Mouse (Mus musculus) midbrain, embryonic 11.5 days (tissue): Measurements from ENCODE around the gene Slc1a5. TPM values are rescaled to one million over a fixed set of nuclear protein-coding genes. Genes with fewer than 3 reads are reported as not detected.

ENCODE experiments used
- ATAC-seq: fragments of 200-750 bp; cut with Nextera tagmentation; 2 replicates; pipeline ENCODE4 v1.8.0; 2017; ENCODE audit warnings: moderate TSS enrichment, moderate library complexity; ENCODE audit not compliant: low FRiP score
- DNase-seq: peaks from one replicate; pipeline ENCODE4 v3.0.0; 2015; ENCODE audit warnings: low spot score; ENCODE audit errors: missing footprints
- H3K27ac ChIP-seq: fragments of 300-500 bp; sonication (generic); 2 replicates; pipeline ENCODE4 v1.5.1; 2014; ENCODE audit warnings: low read depth, low read length
- H3K27me3 ChIP-seq: fragments of 300-500 bp; sonication (generic); 2 replicates; pipeline ENCODE4 v1.6.1; 2014; ENCODE audit warnings: mild to moderate bottlenecking, low read length, moderate library complexity, mixed read lengths; ENCODE audit not compliant: control insufficient read depth, insufficient read depth
- H3K36me3 ChIP-seq: fragments of 300-500 bp; sonication (generic); 2 replicates; pipeline ENCODE4 v1.6.1; 2014; ENCODE audit warnings: mild to moderate bottlenecking, low read length, moderate library complexity, mixed read lengths; ENCODE audit not compliant: control insufficient read depth, insufficient read depth
- H3K4me1 ChIP-seq: fragments of 300-500 bp; sonication (generic); 2 replicates; pipeline ENCODE4 v1.6.1; 2014; ENCODE audit warnings: low read length; ENCODE audit not compliant: control insufficient read depth, insufficient read depth
- H3K4me2 ChIP-seq: fragments of 300-500 bp; sonication (generic); 2 replicates; pipeline ENCODE4 v1.6.1; 2014; ENCODE audit warnings: mild to moderate bottlenecking, moderate library complexity
- H3K4me3 ChIP-seq: fragments of 300-500 bp; sonication (generic); 2 replicates; pipeline ENCODE4 v1.5.1; 2014; ENCODE audit warnings: low read depth, low read length
- H3K9ac ChIP-seq: fragments of 300-500 bp; sonication (generic); 2 replicates; pipeline ENCODE4 v1.6.1; 2014; ENCODE audit warnings: low read length
- H3K9me3 ChIP-seq: fragments of 300-500 bp; sonication (generic); 2 replicates; pipeline ENCODE4 v1.6.1; 2016; ENCODE audit warnings: low read length; ENCODE audit not compliant: control insufficient read depth
- WGBS: fragments of 180-500 bp; shearing (Covaris S2); extraction: QIAGEN DNeasy Blood & Tissue Kit; methylation state at CpG from one replicate; pipeline ENCODE4 v1.1.7; 2014; 5-methylcytosine and 5-hydroxymethylcytosine counted together
- polyA plus RNA-seq: library from polyadenylated mRNA; unstranded; fragments of >200 nt; fragmentation: Nextera tagmentation; extraction: Ambion mirVana; gene quantifications from 2 replicates; pipeline ENCODE4 v1.2.1, GENCODE M21; 2014

Slc1a5 gene
- polyA plus RNA-seq, result 20.7 and 23.2 TPM in 2 replicates

DNA sequence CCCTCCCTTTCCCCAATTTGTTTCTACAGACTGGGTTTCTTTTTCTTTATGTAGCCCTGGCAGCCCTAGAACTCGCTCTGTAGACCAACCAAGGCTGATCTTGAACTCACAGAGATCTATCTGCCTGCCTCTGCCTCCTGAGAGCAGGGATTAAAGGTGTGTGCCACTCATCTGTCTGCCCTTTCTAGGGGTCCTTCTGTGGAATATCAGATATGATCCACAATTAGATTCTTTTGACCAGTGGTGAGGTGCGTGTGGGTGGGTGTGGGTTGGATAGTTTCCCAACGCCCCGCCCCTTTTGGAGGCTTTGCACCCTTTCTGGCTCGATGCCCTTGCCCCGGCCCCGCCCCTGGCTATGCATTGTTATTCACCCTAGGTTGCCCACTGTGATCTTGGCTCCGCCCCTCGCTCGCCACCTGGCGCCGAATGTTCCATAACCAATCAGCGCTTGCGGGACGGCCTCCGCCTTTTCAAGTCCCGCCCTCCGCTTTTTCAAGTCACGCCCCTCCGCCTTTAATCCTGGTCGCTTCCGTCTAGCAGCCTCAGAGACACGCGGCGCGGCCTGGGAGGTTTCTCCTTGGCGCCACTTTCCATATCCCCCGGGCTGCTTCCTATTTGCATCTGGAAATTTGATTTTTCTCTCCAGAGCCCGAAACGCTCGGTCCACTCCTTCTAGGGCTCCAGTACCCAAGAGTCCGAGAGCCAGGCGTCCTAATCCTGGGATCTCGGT lies at the start of gene Slc1a5:
Gene Slc1a5, plus strand, starts transcription at position 516 of the 730 bp plus-strand sequence.
- peak; percentile 94 for ATAC-seq
- Histone ChIP-seq H3K9me3 (no peaks in the 10 kb centered on the region), H3K27me3 (no peaks in the 10 kb centered on the region; the same call in 1 of the 2 replicates), H3K27ac (no peak within 1 kb of the TSS), H3K36me3 (no peaks in the 10 kb centered on the region), H3K4me1 (peaks cover 27% of the 10 kb centered on the region), H3K4me3 (peak within 1 kb of the TSS; percentile 57), H3K4me2 (peak within 1 kb of the TSS; percentile 98), H3K9ac (peak within 1 kb of the TSS; percentile 66)
- peak; percentile 98 for DNase-seq
- 2% methylated on average over 34 of the region's 34 CpGs for WGBS

DNA sequence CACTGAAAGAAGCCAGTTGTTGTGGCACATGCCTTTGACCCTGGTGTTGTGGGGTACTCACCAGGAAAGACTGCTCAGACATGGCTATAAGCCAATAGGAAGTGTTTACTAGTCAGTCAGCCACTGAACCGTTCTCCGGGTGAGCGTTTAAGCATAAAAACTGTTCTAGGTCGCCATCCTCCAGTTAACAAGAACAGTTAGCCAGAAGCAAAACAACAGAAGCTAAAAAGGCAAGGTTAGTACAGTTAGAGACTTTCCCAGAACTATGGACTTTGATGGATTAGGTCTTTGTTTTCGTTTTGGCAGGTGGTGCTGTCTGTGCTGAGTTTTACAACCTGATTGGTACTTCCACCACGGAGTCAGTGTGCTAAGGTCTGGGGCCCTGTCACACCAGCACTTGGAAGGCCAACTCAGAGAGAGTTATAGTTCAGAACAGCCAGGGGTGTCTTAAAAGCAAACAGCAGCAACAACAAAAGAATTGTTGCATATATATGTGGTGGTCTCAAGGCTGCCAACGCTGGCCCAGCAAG lies 49.2 kb upstream of the Slc1a5 start:
- ATAC-seq (no peak), DNase-seq (no peak)
- Histone ChIP-seq H3K4me2 (no peak overlapping the region), H3K36me3 (no peaks in the 10 kb centered on the region), H3K27ac (no peak overlapping the region), H3K4me1 (no peaks in the 10 kb centered on the region; the same call in 1 of the 2 replicates), H3K27me3 (no peaks in the 10 kb centered on the region), H3K4me3 (no peak overlapping the region), H3K9me3 (no peaks in the 10 kb centered on the region), H3K9ac (no peak overlapping the region)
- 78% methylated on average over 7 of the region's 7 CpGs for WGBS

DNA sequence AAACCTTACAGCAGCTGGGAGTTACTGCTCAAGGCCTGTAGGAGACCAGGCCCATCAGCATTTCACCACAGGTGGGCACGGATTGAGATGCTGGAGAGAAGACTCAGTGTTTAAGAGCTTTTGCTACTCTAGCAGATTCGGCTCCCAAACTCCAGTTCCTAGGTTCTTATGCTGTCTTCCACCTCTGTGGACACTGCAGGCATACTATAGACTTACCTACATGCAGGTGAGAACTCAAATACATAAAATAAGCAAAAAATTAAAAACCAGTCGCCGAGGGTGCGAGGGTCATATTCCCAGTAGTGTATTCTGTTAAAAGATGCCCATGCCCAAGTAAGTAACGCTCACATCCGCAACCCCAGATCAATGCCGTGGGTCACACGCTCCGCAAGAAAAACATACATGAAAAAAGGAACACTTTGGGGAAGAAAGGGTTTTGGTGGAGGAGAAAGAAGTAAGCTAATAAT lies 43.5 kb upstream of the Slc1a5 start:
- H3K27me3 ChIP-seq, result no peaks in the 10 kb centered on the region
- peak overlapping the region; percentile 46; the same call in 1 of the 2 replicates for H3K9ac ChIP-seq
- H3K4me2 ChIP-seq, result peak overlapping the region; percentile 44
- DNase-seq (peak; percentile 87), ATAC-seq (peak; percentile 49)
- H3K36me3 ChIP-seq, result no peaks in the 10 kb centered on the region
- no peak overlapping the region for H3K27ac ChIP-seq
- no peaks in the 10 kb centered on the region for H3K9me3 ChIP-seq
- 42% methylated on average over 10 of the region's 10 CpGs for WGBS
- peak overlapping the region; percentile 78 for H3K4me3 ChIP-seq
- H3K4me1 ChIP-seq, result peaks cover 14% of the 10 kb centered on the region

DNA sequence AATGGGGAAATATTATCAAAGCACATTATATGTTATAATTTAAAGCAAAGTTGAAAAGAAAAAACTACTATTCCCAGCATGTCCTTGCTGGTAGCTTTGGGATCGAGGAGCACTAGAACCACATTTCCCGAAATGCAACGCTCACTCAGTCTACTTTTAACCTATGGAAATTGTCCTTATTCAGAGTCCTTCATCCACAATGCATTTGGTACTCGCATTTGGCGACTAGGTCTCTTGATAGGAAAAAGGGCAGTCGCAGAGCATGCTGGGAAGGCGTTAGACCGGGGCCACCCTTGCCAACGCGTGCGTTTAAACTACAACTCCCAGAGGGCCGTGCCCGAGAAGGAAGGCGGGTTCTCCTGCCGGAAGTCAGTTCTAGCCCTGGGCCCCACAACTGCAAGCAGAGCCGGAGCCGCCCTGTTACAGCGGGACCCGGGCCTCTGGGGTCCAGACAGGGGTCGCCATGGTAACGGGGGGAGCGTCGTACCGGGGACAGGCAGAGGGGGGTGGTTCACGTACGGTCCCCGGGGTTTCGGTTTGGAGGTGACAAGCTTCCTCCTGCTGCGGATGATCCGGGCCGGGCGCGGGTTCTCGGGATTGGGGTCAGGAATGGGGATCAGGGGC lies 43.0 kb upstream of the Slc1a5 start, which contains the start of gene Ap2s1:
Gene Ap2s1, plus strand, starts transcription at position 338 of the 624 bp plus-strand sequence.
- no peaks in the 10 kb centered on the region; the same call in 1 of the 2 replicates for H3K36me3 ChIP-seq
- peak within 1 kb of the TSS; percentile 78 for H3K4me3 ChIP-seq
- H3K27ac ChIP-seq, result no peak within 1 kb of the TSS
- peak within 1 kb of the TSS; percentile 83 for H3K9ac ChIP-seq
- no peaks in the 10 kb centered on the region for H3K9me3 ChIP-seq
- no peaks in the 10 kb centered on the region for H3K27me3 ChIP-seq
- H3K4me1 ChIP-seq, result peaks cover 14% of the 10 kb centered on the region
- peak within 1 kb of the TSS; percentile 89 for H3K4me2 ChIP-seq
- ATAC-seq (peak; percentile 98), DNase-seq (peak; percentile 99)
- WGBS, result 0% methylated on average over 34 of the region's 34 CpGs

DNA sequence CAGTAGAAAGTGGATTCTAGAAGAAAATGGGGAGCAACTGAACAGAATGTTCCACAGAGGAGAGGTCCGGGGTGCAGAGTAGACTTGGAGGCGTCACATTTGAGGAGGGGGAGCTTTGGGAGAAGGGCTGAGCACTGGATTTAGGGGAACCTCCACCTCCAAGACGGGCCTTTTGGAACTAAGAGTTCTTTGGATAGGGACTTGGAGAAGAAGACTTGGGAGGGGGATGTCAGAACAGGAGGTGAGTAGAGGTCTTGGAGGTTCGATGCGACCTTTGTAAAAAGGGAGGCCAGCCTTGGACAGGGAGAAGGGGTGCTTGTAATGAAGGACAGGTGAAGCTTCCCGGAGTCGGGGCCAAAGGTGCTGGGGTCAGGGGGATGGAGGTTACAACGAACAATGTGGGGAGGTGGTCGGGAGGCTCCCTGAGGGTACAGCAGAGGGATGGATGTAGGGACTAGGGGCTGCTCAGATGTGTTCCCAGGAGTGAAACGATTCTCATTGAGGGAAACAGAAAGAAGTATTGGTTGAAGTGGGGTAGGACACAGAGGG lies 42.0 kb upstream of the Slc1a5 start:
- Histone ChIP-seq H3K9me3 (no peaks in the 10 kb centered on the region), H3K4me2 (peak overlapping the region; percentile 89), H3K4me3 (peak overlapping the region; percentile 78), H3K4me1 (peaks cover 14% of the 10 kb centered on the region), H3K27me3 (no peaks in the 10 kb centered on the region), H3K9ac (peak overlapping the region; percentile 83), H3K27ac (no peak overlapping the region), H3K36me3 (peaks cover 2% of the 10 kb centered on the region; the same call in 1 of the 2 replicates)
- no peak for DNase-seq
- ATAC-seq, result no peak
- 62% methylated on average over 10 of the region's 10 CpGs for WGBS

DNA sequence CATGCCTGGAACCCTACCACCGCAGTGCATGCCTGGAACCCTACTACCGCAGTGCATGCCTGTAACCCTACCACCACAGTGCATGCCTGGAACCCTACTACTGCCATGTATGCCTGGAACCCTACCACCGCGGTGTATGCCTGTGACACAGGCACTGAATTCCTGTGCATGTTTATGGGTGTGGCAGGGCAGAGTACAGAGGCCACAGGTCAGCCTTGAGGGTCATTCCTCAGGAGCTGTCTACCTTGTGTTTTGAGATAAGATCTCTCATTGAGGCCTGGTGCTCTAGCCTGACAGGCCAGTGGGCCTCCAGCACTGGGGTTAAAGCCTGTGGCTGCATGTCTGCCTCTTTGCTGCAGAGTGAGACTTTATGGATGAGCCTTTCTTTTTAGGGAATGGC lies 35.8 kb upstream of the Slc1a5 start:
- WGBS, result 92% methylated on average over 4 of the region's 4 CpGs
- no peak for ATAC-seq
- DNase-seq, result no peak
- no peak overlapping the region for H3K4me2 ChIP-seq
- H3K27ac ChIP-seq, result no peak overlapping the region
- H3K4me3 ChIP-seq, result no peak overlapping the region
- H3K4me1 ChIP-seq, result no peaks in the 10 kb centered on the region
- no peak overlapping the region for H3K9ac ChIP-seq
- H3K36me3 ChIP-seq, result peaks cover 12% of the 10 kb centered on the region; the same call in 1 of the 2 replicates
- H3K9me3 ChIP-seq, result no peaks in the 10 kb centered on the region
- H3K27me3 ChIP-seq, result no peaks in the 10 kb centered on the region

DNA sequence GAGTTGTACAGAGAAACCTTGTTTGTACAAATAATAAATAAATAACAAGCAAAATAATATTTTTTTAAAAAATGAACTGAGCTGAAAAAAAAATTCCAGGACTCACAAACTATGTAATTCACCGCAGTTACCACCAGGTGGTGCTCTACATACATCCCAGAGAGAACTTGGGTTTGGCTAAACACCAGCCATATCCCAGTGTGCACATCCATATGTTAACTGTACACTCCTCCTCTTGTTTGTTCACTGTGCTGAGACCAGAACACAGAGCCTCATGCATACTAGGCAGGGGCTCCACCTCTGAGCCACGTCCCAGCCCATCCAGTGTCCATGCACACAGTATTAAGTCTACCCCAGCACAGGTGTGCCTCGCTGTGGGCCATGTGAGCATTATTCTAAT lies 35.0 kb upstream of the Slc1a5 start:
- Histone ChIP-seq H3K36me3 (peaks cover 12% of the 10 kb centered on the region; the same call in 1 of the 2 replicates), H3K9ac (no peak overlapping the region), H3K9me3 (no peaks in the 10 kb centered on the region), H3K27ac (no peak overlapping the region), H3K4me1 (no peaks in the 10 kb centered on the region), H3K27me3 (no peaks in the 10 kb centered on the region), H3K4me3 (no peak overlapping the region), H3K4me2 (no peak overlapping the region)
- 53% methylated on average over 3 of the region's 3 CpGs for WGBS
- ATAC-seq (peak; percentile 63; the same call in 1 of the 2 replicates), DNase-seq (peak; percentile 93)

DNA sequence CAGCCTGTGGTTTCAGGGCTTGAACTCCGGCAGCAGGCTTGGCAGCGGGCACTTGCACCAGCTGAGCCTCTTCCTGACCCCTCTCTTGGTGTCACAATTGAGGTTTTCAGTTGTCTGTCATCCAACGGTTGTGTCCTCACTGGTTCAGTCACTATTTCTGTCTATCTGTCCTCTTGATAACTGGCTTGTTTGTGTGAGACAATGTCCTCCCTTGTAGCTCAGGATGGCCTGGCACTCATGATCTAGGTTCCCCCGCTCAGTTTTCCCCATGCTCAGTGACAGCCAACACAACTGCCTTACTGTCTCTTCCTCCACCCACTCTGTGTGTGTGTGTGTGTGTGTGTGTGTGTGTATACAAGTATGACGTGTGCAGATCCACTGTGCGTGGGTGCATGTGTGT lies 33.5 kb upstream of the Slc1a5 start:
- WGBS, result 93% methylated on average over 6 of the region's 6 CpGs
- Histone ChIP-seq H3K4me3 (no peak overlapping the region), H3K9ac (no peak overlapping the region), H3K9me3 (no peaks in the 10 kb centered on the region), H3K27ac (no peak overlapping the region), H3K27me3 (no peaks in the 10 kb centered on the region), H3K4me1 (no peaks in the 10 kb centered on the region), H3K4me2 (no peak overlapping the region), H3K36me3 (peaks cover 12% of the 10 kb centered on the region; the same call in 1 of the 2 replicates)
- ATAC-seq (no peak), DNase-seq (no peak)
